Mouse (Mus musculus) CH12.LX (cell line): ENCODE measurements at regions not wholly inside any gene's neighbourhood (a gene's known extent, or its start where the extent isn't known, plus 50 kb on each side); places are given as distances from the start of the nearest gene placed in this dataset.

Experiments used
- EP300 ChIP-seq: IDR thresholded peaks from 2 replicates; pipeline ENCODE4 v1.6.1; 2011; ENCODE audit warnings: low read length, improper control_type of control experiment
- RCOR1 ChIP-seq: conservative IDR thresholded peaks from 2 replicates; pipeline ENCODE4 v1.6.1; 2012; ENCODE audit warnings: low read depth, mild to moderate bottlenecking, inconsistent platforms, low read length, improper control_type of control experiment
- UBTF ChIP-seq: IDR thresholded peaks from 2 replicates; pipeline ENCODE4 v1.6.1; 2012; ENCODE audit warnings: low read depth, mild to moderate bottlenecking, inconsistent platforms, low read length, improper control_type of control experiment, moderate library complexity

DNA sequence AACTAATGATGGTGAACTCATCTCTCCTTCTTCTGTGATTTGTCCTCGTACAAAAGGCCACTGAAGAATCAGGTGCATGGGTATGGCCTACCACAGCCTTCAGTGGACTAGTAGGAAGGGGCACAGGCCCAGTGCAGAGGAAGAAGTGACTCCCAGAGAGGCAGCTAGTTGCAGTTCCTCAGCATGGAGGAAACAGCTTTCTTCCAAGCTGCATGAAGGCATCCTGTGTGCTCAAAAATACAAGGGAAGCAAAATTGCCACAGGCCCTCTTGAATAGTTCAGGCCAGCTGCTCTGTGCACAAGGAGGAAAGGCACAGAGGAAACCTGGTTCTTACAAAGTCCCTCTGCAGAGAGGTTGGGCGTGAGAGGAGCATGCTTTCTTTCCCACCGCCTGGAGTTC, 322.7 kb upstream of the Nrp1 start:
- no peak for TF ChIP-seq UBTF
- no peak for TF ChIP-seq RCOR1
- no peak for TF ChIP-seq EP300
